Mouse (Mus musculus): ENCODE measurements at regions not wholly inside any gene's neighbourhood (a gene's known extent, or its start where the extent isn't known, plus 50 kb on each side); places are given as distances from the start of the nearest gene placed in this dataset.

- H3K27me3 ChIP-seq (ENCODE audit: control insufficient read depth in 1 of 2, insufficient read depth in 2 of 2, low read length in 2 of 2), result no peaks in the 10 kb centered on the region; a peak in 1 of 4 replicates
- TF ChIP-seq MAZ (IDR thresholded peaks at IDR 0.05; ENCODE audit: low read depth, low read length) (no peak), CTCF (IDR thresholded peaks at IDR 0.05 in 2 of 3, conservative IDR thresholded peaks at IDR 0.05 in 1 of 3; ENCODE audit: control insufficient read depth in 1 of 3, insufficient read depth in 1 of 3, low read depth in 2 of 3, low read length in 3 of 3, poor library complexity in 1 of 3, severe bottlenecking in 1 of 3) (no peak), MAFK (IDR thresholded peaks at IDR 0.05; ENCODE audit: borderline replicate concordance, low read depth, low read length) (no peak), ETS1 (IDR thresholded peaks at IDR 0.05; ENCODE audit: low read depth, low read length) (no peak), TBP (IDR thresholded peaks at IDR 0.05; ENCODE audit: low read depth, low read length) (no peak), TCF12 (IDR thresholded peaks at IDR 0.05; ENCODE audit: low read depth, low read length) (no peak), NRF1 (IDR thresholded peaks at IDR 0.05; ENCODE audit: insufficient read depth, low read depth, low read length, poor library complexity, severe bottlenecking) (no peak)
- no peak overlapping the region for H3K4me3 ChIP-seq (ENCODE audit: control insufficient read depth in 1 of 2, insufficient read depth in 1 of 2, low read depth in 2 of 2, low read length in 2 of 2)
- no peaks in the 10 kb centered on the region for H3K4me1 ChIP-seq (ENCODE audit: control insufficient read depth in 1 of 2, insufficient read depth in 2 of 2, low read length in 2 of 2)
- H3K36me3 ChIP-seq (ENCODE audit: control insufficient read depth in 1 of 2, insufficient read depth in 2 of 2, low read length in 2 of 2), result no peaks in the 10 kb centered on the region
- no peak overlapping the region for H3K9ac ChIP-seq (ENCODE audit: control insufficient read depth, low read depth, low read length, poor library complexity, severe bottlenecking)
- no peaks in the 10 kb centered on the region for H3K79me2 ChIP-seq (ENCODE audit: control insufficient read depth, insufficient read depth, low read length, poor library complexity)
- H3K9me3 ChIP-seq (replicated peaks; ENCODE audit: insufficient read depth, low read length), result no peaks in the 10 kb centered on the region
- DNase-seq (ENCODE audit: low read depth, low spot score), result no peak
- H3K27ac ChIP-seq (ENCODE audit: control insufficient read depth, low read depth, low read length), result no peak overlapping the region
These were observed 153.7 kb downstream of the Snx10 start for GRCm38 (mm10) chr6:51677162-51677996.

- no peak for DNase-seq (ENCODE audit: low read depth, low spot score)
- H3K4me3 ChIP-seq (ENCODE audit: control insufficient read depth in 1 of 2, insufficient read depth in 1 of 2, low read depth in 2 of 2, low read length in 2 of 2), result no peak overlapping the region
- H3K9ac ChIP-seq (ENCODE audit: control insufficient read depth, low read depth, low read length, poor library complexity, severe bottlenecking), result no peak overlapping the region
- no peaks in the 10 kb centered on the region for H3K36me3 ChIP-seq (ENCODE audit: control insufficient read depth in 1 of 2, insufficient read depth in 2 of 2, low read length in 2 of 2)
- H3K27ac ChIP-seq (ENCODE audit: control insufficient read depth, low read depth, low read length), result no peak overlapping the region
- no peaks in the 10 kb centered on the region for H3K9me3 ChIP-seq (replicated peaks; ENCODE audit: insufficient read depth, low read length)
- TF ChIP-seq MYB (IDR thresholded peaks at IDR 0.05; ENCODE audit: low read depth, low read length), result no peak
- TF ChIP-seq ZNF384 (IDR thresholded peaks at IDR 0.05; ENCODE audit: low read depth, low read length), result no peak
- TF ChIP-seq HCFC1 (IDR thresholded peaks at IDR 0.05; ENCODE audit: low read depth, low read length), result no peak
- no peak for TF ChIP-seq ELF1 (IDR thresholded peaks at IDR 0.05; ENCODE audit: low read depth, low read length)
- no peak for TF ChIP-seq E2F4 (IDR thresholded peaks at IDR 0.05; ENCODE audit: borderline replicate concordance, low read depth, low read length)
- TF ChIP-seq MYC (IDR thresholded peaks at IDR 0.05; ENCODE audit: low read depth, low read length), result no peak
- TF ChIP-seq JUND (IDR thresholded peaks at IDR 0.05; ENCODE audit: low read depth, low read length), result no peak
- TF ChIP-seq ZC3H11A (IDR thresholded peaks at IDR 0.05; ENCODE audit: low read depth, low read length), result no peak
- TF ChIP-seq USF1 (IDR thresholded peaks at IDR 0.05; ENCODE audit: low read depth, low read length), result no peak
- no peak for TF ChIP-seq CHD1 (IDR thresholded peaks at IDR 0.05; ENCODE audit: low read depth, low read length)
- TF ChIP-seq BHLHE40 (IDR thresholded peaks at IDR 0.05; ENCODE audit: borderline replicate concordance, low read depth, low read length), result no peak
- TF ChIP-seq NELFE (IDR thresholded peaks at IDR 0.05; ENCODE audit: low read depth, low read length), result no peak
- TF ChIP-seq USF2 (IDR thresholded peaks at IDR 0.05; ENCODE audit: borderline replicate concordance in 1 of 2, insufficient read depth in 1 of 2, low read depth in 1 of 2, low read length in 2 of 2), result no peak
- TF ChIP-seq GATA1 (IDR thresholded peaks at IDR 0.05; ENCODE audit: low read depth, low read length), result no peak
- TF ChIP-seq CHD2 (IDR thresholded peaks at IDR 0.05; ENCODE audit: low read length), result no peak
- TF ChIP-seq TCF12 (IDR thresholded peaks at IDR 0.05; ENCODE audit: low read depth, low read length), result no peak
- H3K79me2 ChIP-seq (ENCODE audit: control insufficient read depth, insufficient read depth, low read length, poor library complexity), result no peaks in the 10 kb centered on the region
- H3K27me3 ChIP-seq (ENCODE audit: control insufficient read depth in 1 of 2, insufficient read depth in 2 of 2, low read length in 2 of 2), result no peaks in the 10 kb centered on the region; a peak in 1 of 4 replicates
- H3K4me1 ChIP-seq (ENCODE audit: control insufficient read depth in 1 of 2, insufficient read depth in 2 of 2, low read length in 2 of 2), result no peaks in the 10 kb centered on the region
These were observed 155.0 kb downstream of the Snx10 start for GRCm38 (mm10) chr6:51678743-51679142.
